Mouse (Mus musculus) C2C12 (cell line): Measurements from ENCODE around the gene Crygd.

ENCODE experiments used
- CTCF ChIP-seq: IDR thresholded peaks from one replicate; pipeline ENCODE4 v1.5.1; 2011; ENCODE audit not compliant: control insufficient read depth, insufficient read depth, insufficient read length
- MAX ChIP-seq: IDR thresholded peaks from one replicate; pipeline ENCODE4 v1.6.1; 2011; ENCODE audit warnings: mild to moderate bottlenecking, control low read depth

GRCm38 (mm10) chr1:65096953-65097352 is 33.7 kb upstream of the Crygd start:
- TF ChIP-seq MAX = no peak
- no peak for TF ChIP-seq CTCF
